In genomic region chr17:67948601-67949000, GRCm38 (mm10) we compare ENCODE assay signal across 27 mouse cellular contexts. TPM values are rescaled to one million over a fixed set of nuclear protein-coding genes. Genes with fewer than 3 reads are reported as not detected.
DNase-seq lines count a peak whose midpoint lies in the region; ATAC-seq and TF ChIP-seq lines count a peak whose summit lies in the region.
"Had no signal": no experiment of that assay in that cellular context is flagged by ENCODE, and none has a peak within 500 bp of the region (broad histone marks: within the 10 kb centered on the region; RNA-seq: fewer than 3 reads in every experiment).

No protein-coding gene starts in this region.

- no peak for DNase-seq in limb, embryonic 10.5 days (ENCODE audit: low spot score)
- no peak for DNase-seq in embryo, embryonic 10 days (ENCODE audit: low spot score)
- DNase-seq in kidney, adult 2 months = no peak
- DNase-seq in heart, embryonic 10.5 days (ENCODE audit: low spot score) = no peak
- DNase-seq: adrenal gland, adult 8-10 months; cerebellum, adult 18-20 months; cerebellum, postnatal 36 days; gastrocnemius, adult 2 months; heart, postnatal 10 days; kidney, postnatal 25 days; liver, postnatal 0 days; lung, postnatal 36 days; retina, postnatal 1 day; right cerebral cortex, postnatal 25 days; thymus, postnatal 14 days had no signal

- TF ChIP-seq CTCF in kidney, adult 2 months (conservative IDR thresholded peaks at IDR 0.05; ENCODE audit: insufficient read depth, insufficient read length, low read depth, low read length) = no peak

- H3K27ac ChIP-seq in embryonic facial prominence, embryonic 12.5 days = no peak overlapping the region
- no peak overlapping the region for H3K27ac ChIP-seq in embryonic facial prominence, embryonic 15.5 days (replicated peaks)
- peak overlapping the region; percentile 94; the same call in 1 of the 2 replicates for H3K27ac ChIP-seq in limb, embryonic 10.5 days
- no peak overlapping the region for H3K27ac ChIP-seq in stomach, embryonic 14.5 days (ENCODE audit: low read length)
- no peak overlapping the region for H3K27ac ChIP-seq in kidney, adult 2 months (ENCODE audit: insufficient read depth, low read depth, low read length)
- H3K27ac ChIP-seq in heart, embryonic 10.5 days = no peak overlapping the region
- H3K27ac ChIP-seq: gastrocnemius, adult 2 months; hindbrain, embryonic 10.5 days; midbrain, embryonic 15.5 days; neural tube, embryonic 12.5 days had no signal

- peak overlapping the region; percentile 61 for H3K4me2 ChIP-seq in embryonic facial prominence, embryonic 12.5 days (replicated peaks)
- peak overlapping the region; percentile 58 for H3K4me2 ChIP-seq in embryonic facial prominence, embryonic 15.5 days (replicated peaks)
- peak overlapping the region; percentile 58 for H3K4me2 ChIP-seq in stomach, embryonic 14.5 days (replicated peaks; ENCODE audit: low read depth, low read length)
- H3K4me2 ChIP-seq: heart, embryonic 12.5 days; liver, embryonic 11.5 days; midbrain, embryonic 15.5 days; neural tube, embryonic 12.5 days had no signal

- H3K9ac ChIP-seq in embryonic facial prominence, embryonic 12.5 days = no peak overlapping the region
- no peak overlapping the region for H3K9ac ChIP-seq in embryonic facial prominence, embryonic 15.5 days
- no peak overlapping the region for H3K9ac ChIP-seq in stomach, embryonic 14.5 days (replicated peaks; ENCODE audit: low read depth, low read length)
- H3K9ac ChIP-seq: heart, embryonic 12.5 days; liver, postnatal 0 days; midbrain, embryonic 15.5 days; neural tube, embryonic 12.5 days had no signal

- no peak for TF ChIP-seq POLR2A in kidney, adult 2 months (IDR thresholded peaks at IDR 0.05; ENCODE audit: low read depth, low read length)

- no peak for ATAC-seq in embryonic facial prominence, embryonic 12.5 days (ENCODE audit: insufficient number of reproducible peaks, insufficient read depth, low FRiP score, low TSS enrichment)
- ATAC-seq in embryonic facial prominence, embryonic 15.5 days (ENCODE audit: insufficient number of reproducible peaks, low FRiP score, low TSS enrichment, low read depth) = no peak
- no peak for ATAC-seq in stomach, embryonic 14.5 days (ENCODE audit: insufficient number of reproducible peaks, insufficient read depth, low FRiP score, low read depth)
- no peak for ATAC-seq in megakaryocyte, adult 5-6 weeks (ENCODE audit: poor library complexity, severe bottlenecking)
- ATAC-seq: activated CD4-positive, CD25-positive, alpha-beta regulatory T cell, adult 4 months; forebrain, embryonic 14.5 days; liver, postnatal 0 days; midbrain, embryonic 15.5 days had no signal

- H3K4me3 ChIP-seq in embryonic facial prominence, embryonic 12.5 days = peak overlapping the region; percentile 52
- H3K4me3 ChIP-seq in embryonic facial prominence, embryonic 15.5 days (replicated peaks) = peak overlapping the region; percentile 48
- H3K4me3 ChIP-seq in limb, embryonic 10.5 days = peak overlapping the region; percentile 53
- no peak overlapping the region for H3K4me3 ChIP-seq in stomach, embryonic 14.5 days (ENCODE audit: low read depth, low read length)
- H3K4me3 ChIP-seq in kidney, adult 2 months (ENCODE audit: insufficient read depth, low read depth, low read length) = no peak overlapping the region
- H3K4me3 ChIP-seq in heart, embryonic 10.5 days = no peak overlapping the region
- H3K4me3 ChIP-seq: gastrocnemius, adult 2 months; heart, embryonic 12.5 days; hindbrain, embryonic 10.5 days; midbrain, embryonic 15.5 days; neural tube, embryonic 12.5 days had no signal

- peaks cover 58% of the 10 kb centered on the region for H3K4me1 ChIP-seq in embryonic facial prominence, embryonic 12.5 days
- peaks cover 50% of the 10 kb centered on the region for H3K4me1 ChIP-seq in embryonic facial prominence, embryonic 15.5 days
- H3K4me1 ChIP-seq in limb, embryonic 10.5 days = peaks cover 65% of the 10 kb centered on the region
- peaks cover 57% of the 10 kb centered on the region for H3K4me1 ChIP-seq in stomach, embryonic 14.5 days (ENCODE audit: control insufficient read depth, insufficient read depth, low read length)
- 0 out of 2 replicates have a peak, but pooled peaks cover 3% of the 10 kb centered on the region for H3K4me1 ChIP-seq in kidney, adult 2 months (ENCODE audit: control insufficient read depth, insufficient read depth, low read length)
- H3K4me1 ChIP-seq in heart, embryonic 10.5 days = peaks cover 34% of the 10 kb centered on the region
- H3K4me1 ChIP-seq: midbrain, embryonic 15.5 days; neural tube, embryonic 12.5 days had no signal

- no peaks in the 10 kb centered on the region for H3K36me3 ChIP-seq in embryonic facial prominence, embryonic 12.5 days
- no peaks in the 10 kb centered on the region for H3K36me3 ChIP-seq in embryonic facial prominence, embryonic 15.5 days
- peaks cover 15% of the 10 kb centered on the region; the same call in 1 of the 2 replicates for H3K36me3 ChIP-seq in limb, embryonic 10.5 days
- H3K36me3 ChIP-seq in stomach, embryonic 14.5 days (ENCODE audit: control insufficient read depth, insufficient read depth, low read length) = no peaks in the 10 kb centered on the region
- H3K36me3 ChIP-seq in kidney, adult 2 months (ENCODE audit: control insufficient read depth, insufficient read depth, low read length) = no peaks in the 10 kb centered on the region
- no peaks in the 10 kb centered on the region for H3K36me3 ChIP-seq in heart, embryonic 10.5 days
- H3K36me3 ChIP-seq: heart, embryonic 12.5 days; hindbrain, embryonic 10.5 days; midbrain, embryonic 15.5 days; neural tube, embryonic 12.5 days had no signal

- no peaks in the 10 kb centered on the region for H3K27me3 ChIP-seq in embryonic facial prominence, embryonic 12.5 days
- H3K27me3 ChIP-seq in embryonic facial prominence, embryonic 15.5 days = no peaks in the 10 kb centered on the region
- H3K27me3 ChIP-seq in limb, embryonic 10.5 days (ENCODE audit: low read depth, poor library complexity, severe bottlenecking) = no peaks in the 10 kb centered on the region
- no peaks in the 10 kb centered on the region for H3K27me3 ChIP-seq in stomach, embryonic 14.5 days (ENCODE audit: control insufficient read depth, insufficient read depth, low read length)
- H3K27me3 ChIP-seq in kidney, adult 2 months (replicated peaks; ENCODE audit: control insufficient read depth, insufficient read depth, low read length) = no peaks in the 10 kb centered on the region
- H3K27me3 ChIP-seq in heart, embryonic 10.5 days (ENCODE audit: insufficient read depth, poor library complexity, severe bottlenecking) = no peaks in the 10 kb centered on the region
- H3K27me3 ChIP-seq: heart, embryonic 12.5 days; midbrain, embryonic 15.5 days; neural tube, embryonic 12.5 days had no signal

- no peaks in the 10 kb centered on the region for H3K9me3 ChIP-seq in embryonic facial prominence, embryonic 12.5 days
- H3K9me3 ChIP-seq in embryonic facial prominence, embryonic 15.5 days (replicated peaks) = no peaks in the 10 kb centered on the region
- no peaks in the 10 kb centered on the region for H3K9me3 ChIP-seq in limb, embryonic 10.5 days (replicated peaks)
- no peaks in the 10 kb centered on the region for H3K9me3 ChIP-seq in stomach, embryonic 14.5 days (ENCODE audit: control insufficient read depth, low read depth, low read length)
- H3K9me3 ChIP-seq in heart, embryonic 10.5 days = no peaks in the 10 kb centered on the region
- H3K9me3 ChIP-seq: heart, embryonic 12.5 days; hindbrain, embryonic 10.5 days; midbrain, embryonic 15.5 days; neural tube, embryonic 12.5 days had no signal

- 43% methylated on average over 5 of the region's 5 CpGs for WGBS in embryonic facial prominence, embryonic 12.5 days
- 39% methylated on average over 5 of the region's 5 CpGs for WGBS in embryonic facial prominence, embryonic 15.5 days
- WGBS in limb, embryonic 10.5 days = 44% methylated on average over 5 of the region's 5 CpGs
- 27% methylated on average over 5 of the region's 5 CpGs for WGBS in stomach, embryonic 14.5 days
- WGBS in kidney, adult 2 months = 80% methylated on average over 5 of the region's 5 CpGs
- 55% methylated on average over 5 of the region's 5 CpGs for WGBS in heart, embryonic 10.5 days

RNA-seq across cellular contexts. Expression of gene Arhgap28, which starts 55.3 kb away (rescaled TPM):
- 79.3 and 81.3 TPM in 2 replicates for polyA plus RNA-seq in embryonic facial prominence, embryonic 12.5 days (2016; fragmentation: Nextera tagmentation; extraction: Ambion mirVana)
- 47.3 and 48.6 TPM in 2 replicates for polyA plus RNA-seq in embryonic facial prominence, embryonic 15.5 days (2015; fragmentation: Nextera tagmentation; extraction: Ambion mirVana)
- 52.8 and 58.2 TPM in 2 replicates for polyA plus RNA-seq in limb, embryonic 10.5 days (2016; fragmentation: Nextera tagmentation; extraction: Ambion mirVana)
- polyA plus RNA-seq in stomach, embryonic 14.5 days (2014; fragmentation: Nextera tagmentation; extraction: Ambion mirVana) = 43.3 and 45.3 TPM in 2 replicates
- 2.9 and 3.7 TPM in 2 replicates for polyA plus RNA-seq in kidney, adult 2 months (2012; rRNA removed)
- 23.0 and 38.1 TPM in 2 replicates for polyA plus RNA-seq in heart, embryonic 10.5 days (2016; fragmentation: Nextera tagmentation; extraction: Ambion mirVana)
- 0.54 and 0.84 TPM in 2 replicates for total RNA-seq in megakaryocyte, adult 5-6 weeks (2015)
- total RNA-seq in megakaryocyte, adult 5-6 weeks (2017) = 0.29 and 0.37 TPM in 2 replicates
- total RNA-seq: megakaryocyte-erythroid progenitor cell, adult 5-6 weeks had no signal

Comparison
In these comparisons a context has a peak if more than half of its experiments do, and no peak if none do; other contexts are left out.
1. H3K4me3 ChIP-seq: peak in embryonic facial prominence, embryonic 12.5 days (single experiment), embryonic facial prominence, embryonic 15.5 days (single experiment) and limb, embryonic 10.5 days (single experiment); none in stomach, embryonic 14.5 days (single experiment), kidney, adult 2 months (single experiment) and heart, embryonic 10.5 days (single experiment).
2. Peak in every context shown above with its lines, with median percentiles within 50 percentile points of each other: H3K4me2 ChIP-seq.